10 mouse cellular contexts compared by ENCODE assay signal in the genomic region with DNA sequence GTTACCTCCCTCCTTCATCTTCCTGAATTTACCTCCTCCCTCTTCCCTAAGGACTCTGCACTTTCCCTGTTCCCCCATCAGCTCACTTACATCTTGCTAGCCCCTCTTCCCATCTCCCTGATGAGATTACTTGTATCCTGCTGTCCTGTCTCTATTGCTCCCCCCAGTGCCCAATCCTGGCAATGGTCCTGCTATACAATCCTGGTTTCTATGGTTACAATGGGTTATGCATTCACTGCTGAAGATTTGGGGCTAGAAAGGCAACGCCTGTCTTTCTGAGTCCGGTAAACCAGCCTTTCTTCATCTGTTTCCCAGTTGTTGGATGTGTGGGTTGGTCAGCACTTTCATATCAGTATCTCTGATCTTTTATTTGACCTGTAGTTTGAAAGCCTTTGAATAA. TPM values are rescaled to one million over a fixed set of nuclear protein-coding genes. Genes with fewer than 3 reads are reported as not detected.
DNase-seq lines count a peak whose midpoint lies in the region; ATAC-seq and TF ChIP-seq lines count a peak whose summit lies in the region.
"Had no signal": no experiment of that assay in that cellular context is flagged by ENCODE, and none has a peak within 500 bp of the region (broad histone marks: within the 10 kb centered on the region; RNA-seq: fewer than 3 reads in every experiment).

No protein-coding gene starts in this region.

- H3K4me1 ChIP-seq in intestine, postnatal 0 days (replicated peaks; ENCODE audit: control insufficient read depth, insufficient read depth, low read length), result peaks cover 3% of the 10 kb centered on the region; the same call in 1 of the 2 replicates
- peaks cover 5% of the 10 kb centered on the region; the same call in 1 of the 2 replicates for H3K4me1 ChIP-seq in intestine, embryonic 15.5 days (replicated peaks)
- no peaks in the 10 kb centered on the region for H3K4me1 ChIP-seq in ES-Bruce4 (ENCODE audit: control insufficient read depth, insufficient read depth, low read length)
- H3K4me1 ChIP-seq in embryonic facial prominence, embryonic 11.5 days (ENCODE audit: control insufficient read depth, insufficient read depth, low read length), result no peaks in the 10 kb centered on the region
- 0 out of 2 replicates have a peak, but pooled peaks cover 2% of the 10 kb centered on the region for H3K4me1 ChIP-seq in midbrain, postnatal 0 days (ENCODE audit: insufficient read depth, low read length)

- TF ChIP-seq CTCF in intestine, postnatal 0 days (IDR thresholded peaks at IDR 0.05; ENCODE audit: low read depth), result peak; percentile 74
- peak; percentile 16 for TF ChIP-seq CTCF in ES-Bruce4 (IDR thresholded peaks at IDR 0.05; ENCODE audit: low read depth, low read length)
- peak; percentile 63 for TF ChIP-seq CTCF in layer of hippocampus, adult 2 months (conservative IDR thresholded peaks at IDR 0.05)
- TF ChIP-seq CTCF in midbrain, postnatal 0 days (IDR thresholded peaks at IDR 0.05), result peak; percentile 79

- DNase-seq in embryonic facial prominence, embryonic 11.5 days (ENCODE audit: low spot score), result peak; percentile 75
- DNase-seq in layer of hippocampus, adult 2 months (ENCODE audit: low spot score in 2 of 2), result peak; percentile 44 to 46
- DNase-seq in midbrain, postnatal 0 days (ENCODE audit: low spot score), result peak; percentile 81
- DNase-seq in heart, adult 9 months (ENCODE audit: low spot score in 2 of 2), result no peak

- ATAC-seq in intestine, postnatal 0 days, result no peak
- ATAC-seq in intestine, embryonic 15.5 days, result no peak
- ATAC-seq in embryonic facial prominence, embryonic 11.5 days (replicated peaks; ENCODE audit: insufficient number of reproducible peaks, low FRiP score, low TSS enrichment, low read depth), result 0 out of 2 replicates have a peak, but pooled peaks have one; percentile 24
- ATAC-seq in midbrain, postnatal 0 days (ENCODE audit: low FRiP score), result no peak
- ATAC-seq in monocyte, adult 5-6 weeks (replicated peaks; ENCODE audit: insufficient number of reproducible peaks, low FRiP score, low TSS enrichment, poor library complexity, severe bottlenecking), result no peak

- TF ChIP-seq POLR2A in ES-Bruce4 (IDR thresholded peaks at IDR 0.05; ENCODE audit: insufficient read depth, low read length), result no peak

- H3K27me3 ChIP-seq in intestine, postnatal 0 days (replicated peaks; ENCODE audit: control insufficient read depth, insufficient read depth, low read length), result no peaks in the 10 kb centered on the region
- no peaks in the 10 kb centered on the region for H3K27me3 ChIP-seq in intestine, embryonic 15.5 days (replicated peaks)
- H3K27me3 ChIP-seq in ES-Bruce4 (ENCODE audit: control insufficient read depth, insufficient read depth, low read length, poor library complexity, severe bottlenecking), result no peaks in the 10 kb centered on the region
- H3K27me3 ChIP-seq in embryonic facial prominence, embryonic 11.5 days (ENCODE audit: control insufficient read depth, insufficient read depth, low read length), result no peaks in the 10 kb centered on the region
- no peaks in the 10 kb centered on the region for H3K27me3 ChIP-seq in midbrain, postnatal 0 days (ENCODE audit: insufficient read depth, low read length)
- H3K27me3 ChIP-seq: limb, embryonic 12.5 days had no signal

- H3K4me3 ChIP-seq in intestine, postnatal 0 days (ENCODE audit: low read depth, low read length), result no peak overlapping the region
- H3K4me3 ChIP-seq in intestine, embryonic 15.5 days (replicated peaks), result no peak overlapping the region
- no peak overlapping the region for H3K4me3 ChIP-seq in ES-Bruce4 (ENCODE audit: low read depth, low read length)
- no peak overlapping the region for H3K4me3 ChIP-seq in embryonic facial prominence, embryonic 11.5 days (ENCODE audit: low read depth, low read length)
- no peak overlapping the region for H3K4me3 ChIP-seq in layer of hippocampus, adult 2 months
- H3K4me3 ChIP-seq in midbrain, postnatal 0 days (ENCODE audit: low read depth, low read length), result no peak overlapping the region
- H3K4me3 ChIP-seq: limb, embryonic 12.5 days had no signal

- no peak overlapping the region for H3K9ac ChIP-seq in intestine, postnatal 0 days (ENCODE audit: low read depth, low read length)
- no peak overlapping the region for H3K9ac ChIP-seq in intestine, embryonic 15.5 days
- H3K9ac ChIP-seq in ES-Bruce4 (ENCODE audit: low read depth, poor library complexity, severe bottlenecking), result no peak overlapping the region
- H3K9ac ChIP-seq in embryonic facial prominence, embryonic 11.5 days (replicated peaks; ENCODE audit: low read length), result no peak overlapping the region
- no peak overlapping the region for H3K9ac ChIP-seq in midbrain, postnatal 0 days (replicated peaks; ENCODE audit: low read length, poor library complexity, severe bottlenecking)
- H3K9ac ChIP-seq: limb, embryonic 12.5 days had no signal

- WGBS in intestine, postnatal 0 days, result 24% methylated on average over 2 of the region's 2 CpGs
- WGBS in intestine, embryonic 15.5 days, result 22% methylated on average over 2 of the region's 2 CpGs
- WGBS in embryonic facial prominence, embryonic 11.5 days, result 7% methylated on average over 2 of the region's 2 CpGs
- 6% methylated on average over 2 of the region's 2 CpGs for whole genome bisulfite sequencing in midbrain, postnatal 0 days

- TF ChIP-seq EP300 in ES-Bruce4 (IDR thresholded peaks at IDR 0.05; ENCODE audit: insufficient read depth, low read depth, low read length), result no peak

- H3K27ac ChIP-seq in intestine, postnatal 0 days (ENCODE audit: low read depth, low read length), result no peak overlapping the region
- H3K27ac ChIP-seq in intestine, embryonic 15.5 days, result no peak overlapping the region
- no peak overlapping the region for H3K27ac ChIP-seq in ES-Bruce4 (ENCODE audit: insufficient read depth, low read length)
- H3K27ac ChIP-seq in embryonic facial prominence, embryonic 11.5 days (replicated peaks; ENCODE audit: low read depth, low read length), result no peak overlapping the region
- H3K27ac ChIP-seq in layer of hippocampus, adult 2 months, result no peak overlapping the region
- no peak overlapping the region for H3K27ac ChIP-seq in midbrain, postnatal 0 days (ENCODE audit: low read depth, low read length)
- H3K27ac ChIP-seq: limb, embryonic 12.5 days had no signal

- H3K36me3 ChIP-seq in intestine, postnatal 0 days (ENCODE audit: control insufficient read depth, insufficient read depth), result no peaks in the 10 kb centered on the region
- H3K36me3 ChIP-seq in intestine, embryonic 15.5 days, result no peaks in the 10 kb centered on the region
- H3K36me3 ChIP-seq in ES-Bruce4 (ENCODE audit: control insufficient read depth, insufficient read depth, low read length, poor library complexity, severe bottlenecking), result no peaks in the 10 kb centered on the region
- H3K36me3 ChIP-seq in embryonic facial prominence, embryonic 11.5 days (replicated peaks; ENCODE audit: control insufficient read depth, insufficient read depth, low read depth, low read length), result no peaks in the 10 kb centered on the region
- no peaks in the 10 kb centered on the region for H3K36me3 ChIP-seq in midbrain, postnatal 0 days (ENCODE audit: insufficient read depth, low read length)
- H3K36me3 ChIP-seq: limb, embryonic 12.5 days had no signal

- H3K9me3 ChIP-seq in intestine, postnatal 0 days (ENCODE audit: control insufficient read depth), result no peaks in the 10 kb centered on the region
- no peaks in the 10 kb centered on the region for H3K9me3 ChIP-seq in intestine, embryonic 15.5 days
- H3K9me3 ChIP-seq in ES-Bruce4 (replicated peaks; ENCODE audit: control insufficient read depth, insufficient read depth, low read length, poor library complexity, severe bottlenecking), result no peaks in the 10 kb centered on the region
- H3K9me3 ChIP-seq in embryonic facial prominence, embryonic 11.5 days (replicated peaks; ENCODE audit: control insufficient read depth, low read length), result no peaks in the 10 kb centered on the region
- H3K9me3 ChIP-seq in midbrain, postnatal 0 days (ENCODE audit: low read length), result no peaks in the 10 kb centered on the region
- H3K9me3 ChIP-seq: limb, embryonic 12.5 days had no signal

- no peak overlapping the region for H3K4me2 ChIP-seq in intestine, postnatal 0 days (replicated peaks; ENCODE audit: low read depth)
- no peak overlapping the region for H3K4me2 ChIP-seq in intestine, embryonic 15.5 days (replicated peaks)
- H3K4me2 ChIP-seq in embryonic facial prominence, embryonic 11.5 days (ENCODE audit: low read depth, low read length), result no peak overlapping the region
- no peak overlapping the region for H3K4me2 ChIP-seq in midbrain, postnatal 0 days (ENCODE audit: low read depth, low read length, poor library complexity, severe bottlenecking)
- H3K4me2 ChIP-seq: limb, embryonic 12.5 days had no signal

RNA-seq across cellular contexts. Expression of a gene that starts 6.1 kb away (rescaled TPM):
- 48.8 and 59.0 TPM in 2 replicates for polyA plus RNA-seq in intestine, postnatal 0 days (2015; fragmentation: Nextera tagmentation; extraction: Ambion mirVana)
- 12.4 and 13.2 TPM in 2 replicates for polyA plus RNA-seq in intestine, embryonic 15.5 days (2015; fragmentation: Nextera tagmentation; extraction: Ambion mirVana)
- polyA plus RNA-seq in ES-Bruce4 (2011; ENCODE audit: insufficient read depth, insufficient read length, low read depth, missing spikeins), result not detected in 2 replicates
- polyA plus RNA-seq in embryonic facial prominence, embryonic 11.5 days (2014; fragmentation: Nextera tagmentation; extraction: Ambion mirVana), result not detected in 2 replicates
- total RNA-seq in layer of hippocampus, adult 2 months (2021), result not detected
- total RNA-seq in midbrain, postnatal 0 days (2014; rRNA removed), result not detected in 2 replicates
- not detected in 2 replicates for polyA plus RNA-seq in midbrain, postnatal 0 days (2015; fragmentation: Nextera tagmentation; extraction: Ambion mirVana)
- total RNA-seq in monocyte, adult 5-6 weeks (2017), result not detected in 3 replicates
- polyA plus RNA-seq: limb, embryonic 12.5 days; stomach, embryonic 14.5 days had no signal

RNA-seq across cellular contexts. Expression of a gene that starts 32.1 kb away (rescaled TPM):
- polyA plus RNA-seq in intestine, postnatal 0 days (2015; fragmentation: Nextera tagmentation; extraction: Ambion mirVana), result 3.7 and 4.0 TPM in 2 replicates
- polyA plus RNA-seq in intestine, embryonic 15.5 days (2015; fragmentation: Nextera tagmentation; extraction: Ambion mirVana), result 1.2 and 2.1 TPM in 2 replicates
- 2.3 and 2.7 TPM in 2 replicates for polyA plus RNA-seq in ES-Bruce4 (2011; ENCODE audit: insufficient read depth, insufficient read length, low read depth, missing spikeins)
- 2.8 and 3.7 TPM in 2 replicates for polyA plus RNA-seq in embryonic facial prominence, embryonic 11.5 days (2014; fragmentation: Nextera tagmentation; extraction: Ambion mirVana)
- total RNA-seq in layer of hippocampus, adult 2 months (2021), result 1 to 10 TPM; 5.5 to 8.2 TPM
- total RNA-seq in midbrain, postnatal 0 days (2014; rRNA removed), result 5.5 and 7.2 TPM in 2 replicates
- polyA plus RNA-seq in midbrain, postnatal 0 days (2015; fragmentation: Nextera tagmentation; extraction: Ambion mirVana), result 3.4 and 4.3 TPM in 2 replicates
- 0.57 TPM in 1 of 3 replicates, not detected in the others for total RNA-seq in monocyte, adult 5-6 weeks (2017)

RNA-seq across cellular contexts. Expression of a gene that starts 54.9 kb away (rescaled TPM):
- 101 and 105 TPM in 2 replicates for polyA plus RNA-seq in intestine, postnatal 0 days (2015; fragmentation: Nextera tagmentation; extraction: Ambion mirVana)
- polyA plus RNA-seq in intestine, embryonic 15.5 days (2015; fragmentation: Nextera tagmentation; extraction: Ambion mirVana), result 120 and 123 TPM in 2 replicates
- polyA plus RNA-seq in ES-Bruce4 (2011; ENCODE audit: insufficient read depth, insufficient read length, low read depth, missing spikeins), result 1.0 and 1.9 TPM in 2 replicates
- 85.8 and 93.6 TPM in 2 replicates for polyA plus RNA-seq in embryonic facial prominence, embryonic 11.5 days (2014; fragmentation: Nextera tagmentation; extraction: Ambion mirVana)
- total RNA-seq in layer of hippocampus, adult 2 months (2021), result 1 to 10 TPM; 3.1 to 3.8 TPM
- 6.3 and 7.5 TPM in 2 replicates for total RNA-seq in midbrain, postnatal 0 days (2014; rRNA removed)
- polyA plus RNA-seq in midbrain, postnatal 0 days (2015; fragmentation: Nextera tagmentation; extraction: Ambion mirVana), result 3.0 and 3.4 TPM in 2 replicates
- total RNA-seq in monocyte, adult 5-6 weeks (2017), result 73.8 to 154 TPM (median 152 TPM) in 3 replicates

Comparison
In these comparisons a context has a peak if more than half of its experiments do, and no peak if none do; other contexts are left out.
1. CTCF ChIP-seq: peak in every context shown above with its lines; median percentile 79 in midbrain, postnatal 0 days; 74 in intestine, postnatal 0 days; 63 in layer of hippocampus, adult 2 months; 16 in ES-Bruce4.
2. DNase-seq: peak in embryonic facial prominence, embryonic 11.5 days (single experiment), layer of hippocampus, adult 2 months (2 of 2) and midbrain, postnatal 0 days (single experiment); none in heart, adult 9 months (0 of 2).
3. RNA of a gene that starts 6.1 kb away (polyA plus RNA-seq): 48.8 to 59.0 TPM in intestine, postnatal 0 days and 12.4 to 13.2 TPM in intestine, embryonic 15.5 days; not detected in midbrain, postnatal 0 days, not detected in ES-Bruce4 and not detected in embryonic facial prominence, embryonic 11.5 days; every median in the first group is over 10 times any median in the second.
4. RNA of a gene that starts 54.9 kb away (polyA plus RNA-seq): 120 to 123 TPM in intestine, embryonic 15.5 days, 101 to 105 TPM in intestine, postnatal 0 days and 85.8 to 93.6 TPM in embryonic facial prominence, embryonic 11.5 days; 3.0 to 3.4 TPM in midbrain, postnatal 0 days and 1.0 to 1.9 TPM in ES-Bruce4; every median in the first group is over 10 times any median in the second.